Mouse (Mus musculus) testis, adult 2 months (tissue): ENCODE measurements around the gene Dpp4.

Experiments
- CTCF ChIP-seq: fragments of 200-500 bp; IDR thresholded peaks from 2 replicates; pipeline ENCODE4 v1.5.1; 2012; ENCODE audit warnings: low read depth, mild to moderate bottlenecking, inconsistent platforms, low read length, moderate library complexity; ENCODE audit not compliant: control insufficient read depth, insufficient read depth, insufficient replicate concordance
- POLR2A ChIP-seq: fragments of 200-500 bp; IDR thresholded peaks from 2 replicates; pipeline ENCODE4 v1.6.1; 2012; ENCODE audit warnings: low read depth, mild to moderate bottlenecking, inconsistent platforms, low read length, moderate library complexity; ENCODE audit not compliant: control insufficient read depth

DNA sequence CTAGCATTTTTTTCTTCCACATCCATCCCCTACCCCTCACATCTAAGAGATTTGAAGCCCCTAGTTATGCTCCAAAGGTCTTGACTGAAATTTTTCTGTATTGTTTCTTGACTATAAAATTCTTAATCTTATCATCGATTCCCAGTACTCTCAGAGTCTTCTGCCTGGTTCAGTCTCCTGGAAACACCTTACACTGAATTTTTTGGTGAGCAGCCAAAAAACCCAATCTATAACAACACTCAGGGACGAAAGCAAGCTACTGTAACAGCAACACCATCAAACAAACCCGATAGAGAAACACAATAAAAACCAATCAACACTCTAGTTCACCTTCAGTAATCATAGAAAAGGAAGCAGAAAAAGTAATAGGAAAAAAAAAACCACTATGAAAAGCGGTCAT, 28.1 kb upstream of the Dpp4 start:
- TF ChIP-seq CTCF (no peak), POLR2A (no peak)
